Mouse (Mus musculus) forebrain, embryonic 11.5 days (tissue): ENCODE measurements at regions not wholly inside any gene's neighbourhood (a gene's known extent, or its start where the extent isn't known, plus 50 kb on each side); places are given as distances from the start of the nearest gene placed in this dataset.
"Not testable (repeated sequence)": the region's sequence is repeated elsewhere in the genome, so short reads cannot be mapped to it uniquely, and the experiment has no call there.

ENCODE experiments used
- ATAC-seq: fragments of 200-750 bp; cut with Nextera tagmentation; replicated peaks from 2 replicates; pipeline ENCODE4 v1.8.0; 2017; ENCODE audit warnings: moderate TSS enrichment; ENCODE audit not compliant: low FRiP score
- DNase-seq: peaks from one replicate; pipeline ENCODE4 v3.0.0-alpha.2; 2017; ENCODE audit warnings: low spot score
- H3K27ac ChIP-seq: fragments of 300-500 bp; sonication (generic); 2 replicates; pipeline ENCODE4 v1.5.1; 2014; ENCODE audit warnings: low read depth, low read length
- H3K27me3 ChIP-seq: fragments of 300-500 bp; sonication (generic); 2 replicates; pipeline ENCODE4 v1.6.1; 2014; ENCODE audit warnings: mild to moderate bottlenecking, low read length, mixed read lengths; ENCODE audit not compliant: control insufficient read depth, insufficient read depth
- H3K36me3 ChIP-seq: fragments of 300-500 bp; sonication (generic); 2 replicates; pipeline ENCODE4 v1.6.1; 2014; ENCODE audit warnings: mild to moderate bottlenecking, low read length, moderate library complexity, mixed read lengths; ENCODE audit not compliant: control insufficient read depth, insufficient read depth
- H3K4me1 ChIP-seq: fragments of 300-500 bp; sonication (generic); replicated peaks from 2 replicates; pipeline ENCODE4 v1.6.1; 2014; ENCODE audit warnings: low read length, mixed read lengths; ENCODE audit not compliant: control insufficient read depth, insufficient read depth
- H3K4me2 ChIP-seq: fragments of 300-500 bp; sonication (generic); 2 replicates; pipeline ENCODE4 v1.6.1; 2014; ENCODE audit warnings: low read depth, mild to moderate bottlenecking, low read length, moderate library complexity, mixed read lengths; ENCODE audit not compliant: severe bottlenecking
- H3K4me3 ChIP-seq: fragments of 300-500 bp; sonication (generic); 2 replicates; pipeline ENCODE4 v1.5.1; 2014; ENCODE audit warnings: low read depth, low read length
- H3K9ac ChIP-seq: fragments of 300-500 bp; sonication (generic); 2 replicates; pipeline ENCODE4 v1.6.1; 2014; ENCODE audit warnings: low read length
- H3K9me3 ChIP-seq: fragments of 300-500 bp; sonication (generic); 2 replicates; pipeline ENCODE4 v1.6.1; 2016; ENCODE audit warnings: low read length, mixed read lengths; ENCODE audit not compliant: control insufficient read depth
- WGBS: fragments of 180-500 bp; shearing (Covaris S2); extraction: QIAGEN DNeasy Blood & Tissue Kit; methylation state at CpG from one replicate; pipeline ENCODE4 v1.1.7; 2014; 5-methylcytosine and 5-hydroxymethylcytosine counted together

- H3K27me3 ChIP-seq, result no peaks in the 10 kb centered on the region
- no peak overlapping the region for H3K27ac ChIP-seq
- no peaks in the 10 kb centered on the region for H3K9me3 ChIP-seq
- no peak overlapping the region for H3K4me3 ChIP-seq
- no peaks in the 10 kb centered on the region for H3K4me1 ChIP-seq
- no peak for DNase-seq
- no peak overlapping the region for H3K4me2 ChIP-seq
- no peak overlapping the region for H3K9ac ChIP-seq
- WGBS, result 93% methylated on average over 2 of the region's 2 CpGs
- H3K36me3 ChIP-seq, result no peaks in the 10 kb centered on the region
- ATAC-seq, result no peak
Observed at GRCm38 (mm10) chrX:131383501-131383900, 1634.0 kb downstream of the Diaph2 start.

- whole genome bisulfite sequencing, result 67% methylated on average over 1 of the region's 1 CpGs
- ATAC-seq (no peak), DNase-seq (no peak)
Observed at GRCm38 (mm10) chrX:131402189-131402588, 1652.6 kb downstream of the Diaph2 start.

GRCm38 (mm10) chrX:131402891-131403290, 1653.3 kb downstream of the Diaph2 start:
- H3K4me3 ChIP-seq, H3K27ac ChIP-seq, H3K4me2 ChIP-seq, H3K9me3 ChIP-seq, H3K4me1 ChIP-seq, DNase-seq, ATAC-seq, H3K36me3 ChIP-seq, H3K9ac ChIP-seq, H3K27me3 ChIP-seq: not testable (repeated sequence)
- 73% methylated on average over 2 of the region's 2 CpGs for WGBS

More at GRCm38 (mm10) chrX:131402189-131402588, 1652.6 kb downstream of the Diaph2 start:
- H3K4me1 ChIP-seq, result no peaks in the 10 kb centered on the region
- H3K4me2 ChIP-seq, result no peak overlapping the region
- H3K36me3 ChIP-seq, result no peaks in the 10 kb centered on the region
- no peak overlapping the region for H3K4me3 ChIP-seq
- H3K9me3 ChIP-seq, result no peaks in the 10 kb centered on the region
- no peaks in the 10 kb centered on the region; the same call in 1 of the 2 replicates for H3K27me3 ChIP-seq
- H3K27ac ChIP-seq, result no peak overlapping the region
- no peak overlapping the region for H3K9ac ChIP-seq

- Histone ChIP-seq H3K4me1 (no peaks in the 10 kb centered on the region), H3K9ac (no peak overlapping the region), H3K4me3 (no peak overlapping the region), H3K4me2 (no peak overlapping the region), H3K36me3 (no peaks in the 10 kb centered on the region), H3K27ac (no peak overlapping the region), H3K27me3 (no peaks in the 10 kb centered on the region), H3K9me3 (no peaks in the 10 kb centered on the region)
- no peak for DNase-seq
- 54% methylated on average over 2 of the region's 2 CpGs for WGBS
- ATAC-seq, result peak; percentile 61; the same call in 1 of the 2 replicates
Observed at GRCm38 (mm10) chrX:131406685-131407084, 1657.1 kb downstream of the Diaph2 start.

- Histone ChIP-seq H3K27me3 (no peaks in the 10 kb centered on the region), H3K27ac (no peak overlapping the region), H3K36me3 (no peaks in the 10 kb centered on the region), H3K4me1 (no peaks in the 10 kb centered on the region), H3K4me3 (no peak overlapping the region), H3K4me2 (no peak overlapping the region), H3K9me3 (no peaks in the 10 kb centered on the region), H3K9ac (no peak overlapping the region)
- no peak for ATAC-seq
- no peak for DNase-seq
Observed at GRCm38 (mm10) chrX:131410567-131410966, 1661.0 kb downstream of the Diaph2 start.

GRCm38 (mm10) chrX:131422178-131422577, 1672.6 kb downstream of the Diaph2 start:
- Histone ChIP-seq H3K9me3 (no peaks in the 10 kb centered on the region), H3K27me3 (no peaks in the 10 kb centered on the region), H3K4me3 (no peak overlapping the region), H3K4me1 (no peaks in the 10 kb centered on the region), H3K4me2 (no peak overlapping the region), H3K9ac (no peak overlapping the region), H3K36me3 (no peaks in the 10 kb centered on the region), H3K27ac (no peak overlapping the region)
- WGBS, result 77% methylated on average over 2 of the region's 2 CpGs
- no peak for ATAC-seq
- no peak for DNase-seq

- no peaks in the 10 kb centered on the region for H3K4me1 ChIP-seq
- no peak overlapping the region for H3K4me2 ChIP-seq
- H3K4me3 ChIP-seq, result no peak overlapping the region
- no peaks in the 10 kb centered on the region for H3K36me3 ChIP-seq
- WGBS, result 88% methylated on average over 2 of the region's 2 CpGs
- H3K9me3 ChIP-seq, result no peaks in the 10 kb centered on the region
- DNase-seq, result no peak
- no peak overlapping the region for H3K9ac ChIP-seq
- no peak for ATAC-seq
- H3K27me3 ChIP-seq, result no peaks in the 10 kb centered on the region
- H3K27ac ChIP-seq, result no peak overlapping the region
Observed at GRCm38 (mm10) chrX:131422811-131423210, 1673.3 kb downstream of the Diaph2 start.

- Histone ChIP-seq H3K4me3 (no peak overlapping the region), H3K4me2 (no peak overlapping the region)
- 74% methylated on average over 1 of the region's 1 CpGs for WGBS
Observed at GRCm38 (mm10) chrX:131434155-131434554, 1684.6 kb downstream of the Diaph2 start.

GRCm38 (mm10) chrX:131452866-131453265, 1703.3 kb downstream of the Diaph2 start:
- Histone ChIP-seq H3K4me3 (no peak overlapping the region), H3K27me3 (no peaks in the 10 kb centered on the region)
- no peak for ATAC-seq

More at GRCm38 (mm10) chrX:131434155-131434554, 1684.6 kb downstream of the Diaph2 start:
- DNase-seq (no peak), ATAC-seq (no peak)
- no peaks in the 10 kb centered on the region; the same call in 1 of the 2 replicates for H3K27me3 ChIP-seq
- no peaks in the 10 kb centered on the region for H3K9me3 ChIP-seq
- no peaks in the 10 kb centered on the region for H3K4me1 ChIP-seq
- H3K36me3 ChIP-seq, result no peaks in the 10 kb centered on the region
- no peak overlapping the region for H3K27ac ChIP-seq
- H3K9ac ChIP-seq, result no peak overlapping the region

More at GRCm38 (mm10) chrX:131452866-131453265, 1703.3 kb downstream of the Diaph2 start:
- H3K36me3 ChIP-seq, result no peaks in the 10 kb centered on the region
- no peaks in the 10 kb centered on the region for H3K9me3 ChIP-seq
- 86% methylated on average over 2 of the region's 2 CpGs for WGBS
- H3K4me2 ChIP-seq, result no peak overlapping the region
- no peak for DNase-seq
- no peak overlapping the region for H3K27ac ChIP-seq
- no peaks in the 10 kb centered on the region for H3K4me1 ChIP-seq
- H3K9ac ChIP-seq, result no peak overlapping the region
